Mouse (Mus musculus) small intestine, adult 2 months (tissue): ENCODE data around the gene Pnp2.

ENCODE experiments used
- CTCF ChIP-seq: fragments of 200-500 bp; IDR thresholded peaks from 2 replicates; pipeline ENCODE4 v1.5.1; 2012; ENCODE audit warnings: low read depth, mild to moderate bottlenecking, control low read depth, inconsistent platforms, low read length, moderate library complexity, mixed read lengths; ENCODE audit not compliant: insufficient replicate concordance, insufficient read length; ENCODE audit errors: extremely low read depth
- POLR2A ChIP-seq: fragments of 200-500 bp; IDR thresholded peaks from 2 replicates; pipeline ENCODE4 v1.6.1; 2012; ENCODE audit warnings: low read depth, mild to moderate bottlenecking, control low read depth, inconsistent platforms, low read length, moderate library complexity

DNA sequence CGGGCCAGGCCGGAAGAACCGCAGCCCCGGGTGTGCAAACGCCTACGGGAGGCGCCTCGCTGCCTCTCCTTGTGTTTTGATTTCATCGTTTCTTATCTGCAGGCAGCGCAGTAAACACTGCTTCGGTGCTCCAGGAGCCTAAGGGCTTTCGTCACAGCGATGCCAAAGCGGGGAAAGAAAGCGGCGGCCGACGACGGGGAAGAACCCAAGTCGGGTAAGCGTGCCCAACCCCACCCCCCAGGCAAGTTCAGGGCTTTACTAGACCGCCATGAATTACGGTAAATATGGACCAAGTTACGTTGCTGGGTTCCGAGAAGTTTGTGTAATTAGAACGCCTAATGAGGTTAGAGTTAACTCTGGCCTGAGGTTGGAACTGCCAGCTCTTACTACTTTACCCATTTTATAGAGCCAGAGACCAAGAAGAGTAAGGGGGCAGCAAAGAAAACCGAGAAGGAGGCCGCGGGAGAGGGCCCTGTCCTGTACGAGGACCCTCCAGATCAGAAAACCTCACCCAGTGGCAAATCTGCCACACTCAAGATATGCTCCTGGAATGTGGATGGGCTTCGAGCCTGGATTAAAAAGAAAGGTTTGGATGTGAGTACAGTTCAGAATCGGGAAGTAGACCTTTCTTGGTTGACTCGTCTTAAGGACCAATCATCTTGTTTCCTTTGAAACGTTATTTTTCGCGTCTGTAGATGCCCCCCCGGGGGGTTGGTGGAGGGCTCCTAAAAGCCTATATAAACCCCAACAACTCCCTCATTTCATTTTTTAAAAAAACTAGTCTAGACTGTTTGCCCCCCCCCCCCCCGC lies 30.5 kb upstream of the Pnp2 start:
- no peak for TF ChIP-seq CTCF
- TF ChIP-seq POLR2A = no peak
